Mouse (Mus musculus): Measurements from ENCODE around the gene Hcfc2. TPM values are rescaled to one million over a fixed set of nuclear protein-coding genes. Genes with fewer than 3 reads are reported as not detected.

Gene Hcfc2
- total RNA-seq, 4 experiments from 2014 or later: 25.4 to 33.2 (median 29.1) TPM

DNA sequence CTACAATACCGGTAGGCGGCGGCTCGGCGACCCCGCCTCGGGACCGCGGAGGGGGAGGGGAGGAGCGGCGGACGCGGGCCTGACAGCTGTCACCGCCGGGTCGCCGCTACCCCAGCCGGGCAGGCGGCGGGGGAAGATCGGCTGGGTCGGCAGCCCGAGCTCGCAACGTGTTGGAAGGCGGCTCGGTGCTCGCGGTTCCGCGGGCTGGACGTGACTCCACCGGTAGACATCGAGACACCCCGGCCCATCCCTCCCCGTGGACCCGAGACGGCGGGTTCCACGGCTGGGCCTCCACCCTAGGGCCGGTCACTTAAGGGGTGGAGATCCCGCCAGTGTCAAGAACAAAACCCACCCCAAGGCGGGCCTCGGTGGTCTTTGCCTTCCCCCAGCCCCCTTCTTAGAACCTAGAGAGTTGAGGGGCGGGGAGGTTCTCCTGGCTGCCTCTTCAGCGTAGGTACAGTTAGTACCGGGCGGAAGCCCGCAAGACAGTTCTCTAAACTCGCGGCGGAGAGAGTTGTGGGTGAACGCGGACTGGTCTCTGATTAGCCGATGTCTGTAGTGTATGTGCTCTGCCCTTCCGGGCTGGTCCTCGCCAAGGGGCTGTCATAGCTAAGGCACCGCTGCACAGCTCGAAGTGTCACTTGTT, 3.5 kb downstream of the Hcfc2 start:
- no peak for DNase-seq (ENCODE audit: low spot score in 2 of 2)

DNA sequence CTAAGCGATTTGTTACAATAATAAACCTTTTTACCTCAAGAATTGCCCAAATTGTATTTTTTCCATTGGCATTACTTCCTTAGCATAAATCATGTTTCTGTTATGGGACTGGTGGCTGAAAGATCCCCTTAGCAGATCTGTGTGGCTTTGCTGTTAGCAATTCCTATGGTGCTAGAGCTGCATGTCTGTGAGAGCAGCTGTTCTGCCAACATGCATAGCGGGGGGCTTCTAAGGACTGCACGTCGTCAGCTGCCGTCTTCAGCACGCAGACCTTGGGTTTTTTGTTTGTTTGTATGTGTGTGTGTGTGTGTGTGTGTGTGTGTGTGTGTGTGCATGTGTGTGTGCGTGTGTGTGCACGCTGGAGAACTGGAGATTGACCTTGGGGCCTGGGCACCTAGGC, 45.4 kb downstream of the Hcfc2 start:
- DNase-seq (ENCODE audit: low spot score in 2 of 2): no peak

DNA sequence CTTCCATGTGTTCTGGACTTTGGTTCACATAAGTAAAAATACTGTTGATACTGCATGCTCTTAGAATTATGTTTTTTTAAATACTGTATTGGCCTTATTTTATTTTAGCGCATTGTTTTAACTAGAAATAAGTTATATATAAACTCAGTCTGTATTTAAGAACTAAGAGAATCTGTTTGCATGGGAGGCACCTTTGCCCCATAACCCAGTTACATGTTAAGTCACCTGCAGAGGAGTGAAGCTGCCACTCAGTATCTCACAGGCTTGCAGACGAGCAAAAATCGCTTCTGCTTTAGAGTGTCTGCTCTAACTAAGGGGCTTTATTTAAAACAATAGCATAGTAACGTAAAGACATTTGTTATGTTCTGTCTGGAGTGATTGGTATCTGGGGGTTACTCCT, 45.9 kb downstream of the Hcfc2 start:
- no peak for DNase-seq (ENCODE audit: low spot score in 2 of 2)

DNA sequence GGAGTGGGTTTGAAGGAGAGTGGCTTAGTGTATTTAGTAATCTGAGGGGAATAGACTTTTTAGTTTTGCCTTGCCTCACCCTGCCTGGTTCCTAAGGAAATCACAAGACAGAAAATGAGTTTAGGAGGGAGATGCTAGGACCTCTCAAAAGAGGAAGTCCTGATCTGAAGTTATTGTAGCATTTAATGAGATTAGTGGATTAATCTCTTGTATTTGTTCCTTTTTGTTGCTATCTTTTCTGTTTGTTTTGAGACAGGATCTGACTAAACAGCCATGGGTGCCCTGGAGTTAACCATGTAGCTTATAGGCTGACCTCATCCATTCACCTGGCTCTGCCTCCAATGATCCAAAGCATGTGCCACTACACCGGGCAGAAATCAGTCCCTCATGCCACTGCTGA, 46.6 kb downstream of the Hcfc2 start:
- no peak for DNase-seq (ENCODE audit: low spot score in 2 of 2)

DNA sequence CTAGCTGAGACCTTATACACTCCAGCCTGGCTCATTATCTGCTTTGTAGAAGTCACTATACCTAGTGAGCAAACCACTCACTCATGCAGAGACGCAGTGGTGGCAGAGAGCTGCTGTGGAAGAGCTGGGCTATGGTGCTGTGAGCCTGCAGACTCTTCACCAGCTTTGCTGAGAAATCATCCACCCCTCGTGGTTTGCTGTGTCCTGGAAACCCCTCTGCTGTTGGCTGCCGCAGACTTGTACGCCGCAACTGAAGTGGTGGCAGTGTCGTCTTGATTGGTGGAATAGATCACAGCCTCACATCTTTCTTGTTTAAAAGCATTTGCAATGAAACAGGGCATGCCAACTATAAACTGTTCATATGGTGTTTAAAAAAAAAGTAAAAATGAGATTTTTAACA, 48.3 kb downstream of the Hcfc2 start:
- DNase-seq (ENCODE audit: low spot score in 2 of 2): no peak

DNA sequence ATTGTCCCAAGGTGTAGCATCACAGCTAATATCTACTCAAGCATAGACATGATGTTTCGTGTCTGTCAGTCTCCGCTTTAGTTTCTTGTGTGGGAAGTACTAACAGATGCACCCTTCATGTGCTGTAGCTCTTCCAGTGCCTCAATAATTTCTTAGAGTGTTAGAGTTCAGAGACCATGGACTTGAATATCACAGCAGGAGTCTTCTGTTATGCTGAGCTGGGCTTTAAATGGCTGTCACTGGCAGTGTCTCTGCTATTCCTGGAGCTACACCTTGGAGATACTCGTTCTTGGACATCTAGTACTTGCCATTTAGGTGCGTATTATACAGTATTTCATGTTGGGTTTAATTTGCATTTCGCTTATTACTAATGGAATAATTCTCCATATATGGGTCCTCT, 49.3 kb downstream of the Hcfc2 start:
- no peak for DNase-seq (ENCODE audit: low spot score in 2 of 2)

DNA sequence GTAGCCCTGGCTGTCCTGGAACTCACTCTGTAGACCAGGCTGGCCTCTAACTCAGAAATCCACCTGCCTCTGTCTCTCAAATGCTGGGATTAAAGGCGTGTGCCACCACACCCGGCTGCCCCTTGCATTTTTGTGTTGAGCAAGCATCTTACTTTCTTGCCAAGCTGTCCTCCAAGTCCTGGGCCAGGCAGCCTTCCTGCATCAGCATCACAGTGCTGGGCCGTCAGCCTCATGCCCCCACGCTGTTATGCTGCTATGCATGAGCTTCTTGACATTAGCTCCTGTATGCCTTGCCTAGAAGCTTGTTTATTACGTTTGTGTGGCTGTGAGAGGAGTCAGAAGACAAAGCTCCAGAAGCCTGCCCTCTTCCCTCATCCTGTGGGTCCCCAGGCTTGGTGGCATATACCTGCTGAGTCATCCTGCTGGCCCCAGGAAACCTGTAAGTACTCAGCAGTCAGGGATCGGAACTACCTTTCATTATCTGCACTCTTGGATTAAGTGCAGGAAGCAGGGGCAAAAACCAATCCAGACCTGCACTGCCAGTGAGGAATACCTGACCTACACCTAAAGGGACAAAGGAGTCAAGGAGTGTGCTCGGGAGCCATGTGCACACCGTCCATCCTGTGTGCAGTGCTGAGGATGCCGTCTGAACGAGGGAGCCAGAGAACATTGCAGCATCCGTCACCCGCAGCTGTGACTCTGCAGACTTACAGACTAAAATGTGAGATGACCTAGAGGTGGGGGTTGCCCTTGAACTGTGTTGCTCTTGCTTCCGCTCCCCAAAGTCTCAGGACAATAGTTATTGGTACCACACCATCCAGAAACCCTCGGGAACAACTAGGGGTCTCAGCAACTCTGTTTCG, 51.3 kb downstream of the Hcfc2 start:
- DNase-seq (ENCODE audit: low spot score in 2 of 2): no peak

DNA sequence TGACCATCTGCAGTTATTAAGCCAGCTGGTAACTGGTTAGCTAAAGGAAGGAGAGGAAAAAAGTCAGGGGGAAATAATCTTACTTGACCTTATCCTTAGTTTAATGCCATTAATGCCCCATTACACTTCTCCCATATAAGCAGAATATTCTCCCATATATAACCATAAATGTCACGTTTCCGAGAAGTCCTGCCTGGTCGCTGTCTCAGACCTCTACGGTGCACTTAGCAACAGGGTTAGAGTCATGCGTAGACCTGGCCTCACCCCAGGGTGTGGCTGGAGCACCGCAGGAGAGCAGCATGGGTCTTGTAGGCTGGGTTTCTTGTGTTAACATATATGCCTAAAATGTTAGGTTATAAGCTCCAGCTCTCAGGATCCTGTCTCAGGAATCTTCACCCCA, 54.8 kb downstream of the Hcfc2 start:
- no peak for DNase-seq (ENCODE audit: low spot score in 2 of 2)

DNA sequence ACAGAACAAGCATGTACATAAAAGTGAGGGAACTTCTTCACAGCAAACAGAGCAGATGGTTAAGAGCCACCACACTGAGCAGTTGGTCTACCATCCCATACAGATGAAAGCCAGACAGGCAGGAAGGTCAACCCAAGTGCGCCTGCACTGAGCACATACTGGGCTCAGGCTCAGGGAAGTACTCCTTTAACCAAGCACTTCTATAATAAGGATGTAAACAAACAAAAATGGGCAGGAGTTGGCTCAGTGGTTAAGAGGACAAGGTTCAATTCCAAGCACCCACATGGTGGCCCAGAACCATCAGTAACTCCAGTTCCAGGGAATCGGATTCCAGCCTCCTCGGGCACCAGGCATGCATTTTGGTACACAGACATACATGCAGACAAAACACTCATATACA, 57.0 kb downstream of the Hcfc2 start:
- DNase-seq (ENCODE audit: low spot score in 2 of 2): no peak

DNA sequence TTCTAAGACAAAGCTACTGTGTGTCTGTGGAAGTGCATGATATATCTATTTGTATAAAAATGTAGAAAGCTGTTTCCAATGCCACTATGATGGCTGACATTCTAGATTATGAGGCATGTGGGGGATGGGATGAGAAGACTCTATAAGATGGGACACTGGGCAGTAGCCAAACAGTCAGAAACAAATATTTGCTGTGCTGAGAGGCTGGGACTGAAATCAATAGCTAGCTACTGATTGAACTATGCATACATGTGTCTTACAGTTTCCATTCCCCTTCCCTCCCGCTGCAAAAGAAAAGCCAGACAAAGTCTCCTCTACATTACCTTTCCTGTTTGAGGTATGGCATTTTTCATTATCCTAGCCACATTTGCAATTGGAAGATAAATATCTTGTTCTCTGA, 58.7 kb downstream of the Hcfc2 start:
- no peak for DNase-seq (ENCODE audit: low spot score in 2 of 2)

DNA sequence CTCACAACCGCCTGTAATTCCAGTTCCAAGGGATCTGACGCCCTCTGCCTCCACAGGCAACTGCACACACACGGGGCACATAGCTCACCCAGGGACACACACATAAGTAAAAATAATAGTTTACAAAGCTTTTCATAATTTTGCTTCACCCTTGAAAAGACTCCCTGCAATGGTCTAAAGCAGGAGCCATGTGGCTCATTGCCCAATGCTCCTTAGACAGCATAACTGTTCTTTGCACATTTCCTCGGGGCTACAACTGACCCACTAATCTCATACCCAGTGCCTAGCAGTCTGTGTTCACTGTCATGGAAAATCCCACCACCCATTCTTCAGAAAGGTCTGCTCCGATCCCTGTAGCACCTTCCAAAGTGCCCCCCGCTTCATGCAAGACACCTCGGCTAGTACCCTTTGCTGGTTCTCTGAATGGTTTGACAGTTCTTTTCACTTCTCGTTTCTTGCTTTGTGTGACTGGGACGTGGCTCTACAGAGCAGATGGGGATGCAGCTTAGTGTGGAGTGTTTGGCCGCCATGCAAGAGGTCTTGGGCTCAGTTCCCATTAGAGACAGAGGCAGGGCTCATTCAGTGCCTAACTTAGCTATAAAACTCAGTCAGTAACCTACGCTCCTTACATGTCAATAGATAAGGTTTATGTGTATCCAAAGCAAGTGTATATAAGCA, 59.4 kb downstream of the Hcfc2 start:
- no peak for DNase-seq (ENCODE audit: low spot score in 2 of 2)

DNA sequence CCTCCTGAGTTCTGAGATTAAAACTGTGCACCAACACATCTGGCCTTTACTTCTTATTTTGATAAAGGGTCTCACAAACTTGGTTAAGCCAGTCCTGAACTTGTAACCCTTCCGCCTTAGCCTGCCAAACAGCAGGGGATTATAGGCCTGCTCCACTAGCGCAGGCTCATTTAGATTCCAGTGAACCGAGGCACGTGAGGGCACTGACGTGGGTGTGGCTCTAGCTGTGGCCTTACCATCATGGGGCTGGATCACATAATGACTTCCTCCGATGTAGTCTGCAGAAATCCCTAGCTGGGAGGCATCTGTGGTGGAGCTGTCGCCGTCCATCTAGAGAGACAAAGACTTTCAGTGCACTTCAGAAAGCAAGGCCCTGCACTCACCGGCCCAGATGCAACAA, 60.5 kb downstream of the Hcfc2 start:
- no peak for DNase-seq (ENCODE audit: low spot score in 2 of 2)

DNA sequence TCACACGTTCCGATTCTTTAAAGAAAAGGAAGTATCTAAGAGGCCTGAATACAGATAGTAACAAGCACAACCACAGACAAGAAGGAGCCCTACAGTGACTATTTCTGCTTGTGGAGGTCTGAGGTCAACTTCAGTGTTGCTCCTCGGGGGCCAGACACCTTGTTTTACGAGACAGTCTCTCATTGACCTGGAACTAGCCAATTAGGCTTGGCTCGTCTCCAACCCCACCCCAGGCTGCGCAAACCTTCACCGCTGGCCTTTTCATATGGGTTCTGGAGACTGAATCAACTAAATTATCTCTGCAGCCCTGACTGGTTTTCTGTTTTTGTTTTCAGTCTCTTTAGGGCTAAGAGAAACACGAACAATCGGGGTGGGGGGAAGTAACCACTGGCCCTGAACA, 61.4 kb downstream of the Hcfc2 start:
- DNase-seq (ENCODE audit: low spot score in 2 of 2): no peak

DNA sequence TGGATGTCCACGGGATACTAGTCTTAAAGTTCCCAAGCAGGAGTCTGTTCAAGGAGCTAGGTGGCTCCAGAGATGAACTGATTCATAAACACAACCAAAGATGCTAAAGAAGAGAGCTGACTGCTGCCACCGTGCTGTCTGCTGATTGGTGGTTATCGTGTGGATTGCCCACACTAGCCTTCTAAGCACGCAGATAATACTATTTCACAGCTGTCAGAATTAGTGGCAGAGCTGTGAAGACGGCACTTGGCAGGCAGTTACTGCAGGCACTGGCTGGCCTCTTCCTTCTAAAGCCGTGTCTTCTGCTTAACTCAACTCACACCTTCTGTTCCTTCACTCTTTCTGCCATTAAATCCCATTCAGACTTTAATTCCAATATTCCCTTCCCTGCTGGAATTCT, 62.4 kb downstream of the Hcfc2 start:
- DNase-seq (ENCODE audit: low spot score in 2 of 2): no peak

DNA sequence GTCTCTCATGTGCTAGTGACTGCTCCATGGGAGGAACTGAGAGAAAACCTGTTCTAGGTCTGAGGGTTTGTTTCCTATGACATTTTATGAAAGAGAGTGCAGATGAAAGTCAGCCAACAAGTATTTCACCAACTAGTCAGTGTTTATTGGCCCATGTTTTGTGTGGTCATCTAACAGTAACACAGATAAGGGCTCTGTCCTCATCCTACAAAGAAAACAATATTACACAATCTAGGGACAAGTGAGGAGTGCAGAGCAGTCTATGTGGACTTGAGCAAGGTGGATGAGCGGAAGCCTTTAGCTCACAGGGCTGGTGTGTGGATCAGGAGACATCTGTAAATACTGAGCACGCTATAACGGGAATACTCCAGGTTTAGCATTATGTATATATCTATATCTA, 62.9 kb downstream of the Hcfc2 start:
- no peak for DNase-seq (ENCODE audit: low spot score in 2 of 2)

DNA sequence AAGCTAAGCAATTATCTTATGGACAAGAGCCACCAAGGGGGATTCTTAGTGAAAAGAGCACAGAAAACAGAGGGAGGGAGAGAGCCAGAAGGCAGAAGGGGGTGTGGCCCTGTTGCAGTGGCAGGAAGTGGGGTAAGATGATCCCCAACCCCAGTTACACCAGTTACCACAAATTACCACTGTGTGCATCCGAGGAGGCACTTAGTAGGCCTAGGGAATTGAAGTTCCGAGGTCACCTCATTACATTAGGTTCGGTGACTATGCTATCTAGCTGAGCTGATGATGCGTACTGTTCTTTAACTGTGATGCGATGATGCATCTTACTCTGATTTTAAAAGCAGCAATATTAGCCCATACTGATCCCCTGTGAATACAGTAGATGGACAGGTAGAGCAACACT, 63.7 kb downstream of the Hcfc2 start:
- no peak for DNase-seq (ENCODE audit: low spot score in 2 of 2)

DNA sequence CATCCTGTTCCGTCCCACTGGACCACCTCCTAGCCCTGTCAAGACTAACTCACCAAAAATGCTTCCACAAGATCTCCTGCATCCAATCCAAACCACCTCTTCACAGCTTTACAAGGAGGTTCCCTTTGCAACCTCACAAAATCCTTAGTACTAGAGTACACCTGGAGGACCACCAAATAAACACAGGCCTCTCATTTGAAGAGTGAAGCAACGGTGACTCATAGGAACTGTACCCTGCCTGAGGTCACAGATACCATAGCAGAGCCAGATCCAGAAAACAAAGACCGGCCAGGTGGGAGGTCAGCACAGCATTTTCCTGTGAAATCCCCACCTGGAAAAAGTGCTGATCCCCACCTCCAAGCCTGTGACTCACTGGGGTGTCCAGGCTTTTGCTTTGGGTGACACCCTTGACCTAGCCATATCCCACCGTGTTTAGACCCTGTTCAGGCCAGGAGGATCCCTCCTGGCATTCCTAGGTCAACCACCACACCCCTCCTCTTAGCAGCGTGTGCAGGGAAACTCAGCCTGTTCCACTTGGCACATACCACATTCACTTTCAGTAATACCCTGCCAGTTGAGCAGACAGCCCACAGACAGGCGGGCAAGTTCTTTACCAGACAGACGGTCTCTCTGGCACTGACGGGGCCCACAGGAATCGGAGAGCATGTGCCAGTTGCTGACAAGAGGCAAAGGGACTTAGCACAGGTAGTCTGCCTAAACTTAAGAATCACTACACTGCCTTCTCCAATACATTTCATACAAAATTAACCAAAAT, 65.3 kb downstream of the Hcfc2 start:
- no peak for DNase-seq (ENCODE audit: low spot score in 2 of 2)

DNA sequence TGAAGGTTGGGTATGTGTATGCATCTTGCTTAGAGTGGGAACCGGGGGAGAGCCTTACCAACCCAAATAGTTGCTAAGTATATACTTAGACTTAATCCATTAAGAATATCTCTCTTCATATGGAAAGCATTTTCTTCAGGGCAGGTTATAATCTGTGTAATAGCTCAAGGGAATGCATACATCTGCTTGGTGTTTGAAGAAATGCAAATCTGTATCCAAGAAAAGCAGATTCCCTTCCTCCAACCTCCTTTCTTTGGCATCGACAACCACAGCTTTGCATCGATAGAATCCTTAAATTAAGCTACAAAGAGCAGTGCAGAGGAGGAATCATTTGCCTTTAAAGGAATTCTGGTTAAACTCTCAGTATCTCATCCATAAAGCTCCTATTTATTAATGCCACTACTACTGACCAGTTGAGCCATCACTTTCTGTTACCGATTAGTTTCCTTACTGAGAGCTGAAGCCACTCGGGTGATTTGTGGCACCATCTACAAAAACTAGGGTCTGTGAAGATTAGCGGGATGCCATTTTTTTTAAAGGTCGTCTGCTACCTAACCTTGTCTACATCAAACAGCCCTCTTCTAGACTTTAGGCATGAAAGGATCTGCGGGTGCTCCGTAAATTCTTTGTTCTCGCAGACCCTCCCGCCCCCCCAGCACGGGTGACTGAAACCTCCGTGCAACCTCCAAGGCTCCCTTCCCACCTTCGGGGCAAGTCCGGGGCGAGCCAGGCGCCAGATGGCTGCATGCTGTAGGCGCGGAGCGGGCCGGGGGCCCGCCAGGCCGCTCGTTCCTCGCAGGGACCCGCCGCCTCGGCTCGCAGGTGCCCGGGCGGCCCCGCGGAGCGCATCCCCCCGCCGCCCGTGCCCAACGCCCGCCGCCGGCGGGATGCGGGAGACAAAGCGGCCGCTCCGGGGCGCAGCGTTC, 67.1 kb downstream of the Hcfc2 start:
- DNase-seq (ENCODE audit: low spot score in 2 of 2): no peak

DNA sequence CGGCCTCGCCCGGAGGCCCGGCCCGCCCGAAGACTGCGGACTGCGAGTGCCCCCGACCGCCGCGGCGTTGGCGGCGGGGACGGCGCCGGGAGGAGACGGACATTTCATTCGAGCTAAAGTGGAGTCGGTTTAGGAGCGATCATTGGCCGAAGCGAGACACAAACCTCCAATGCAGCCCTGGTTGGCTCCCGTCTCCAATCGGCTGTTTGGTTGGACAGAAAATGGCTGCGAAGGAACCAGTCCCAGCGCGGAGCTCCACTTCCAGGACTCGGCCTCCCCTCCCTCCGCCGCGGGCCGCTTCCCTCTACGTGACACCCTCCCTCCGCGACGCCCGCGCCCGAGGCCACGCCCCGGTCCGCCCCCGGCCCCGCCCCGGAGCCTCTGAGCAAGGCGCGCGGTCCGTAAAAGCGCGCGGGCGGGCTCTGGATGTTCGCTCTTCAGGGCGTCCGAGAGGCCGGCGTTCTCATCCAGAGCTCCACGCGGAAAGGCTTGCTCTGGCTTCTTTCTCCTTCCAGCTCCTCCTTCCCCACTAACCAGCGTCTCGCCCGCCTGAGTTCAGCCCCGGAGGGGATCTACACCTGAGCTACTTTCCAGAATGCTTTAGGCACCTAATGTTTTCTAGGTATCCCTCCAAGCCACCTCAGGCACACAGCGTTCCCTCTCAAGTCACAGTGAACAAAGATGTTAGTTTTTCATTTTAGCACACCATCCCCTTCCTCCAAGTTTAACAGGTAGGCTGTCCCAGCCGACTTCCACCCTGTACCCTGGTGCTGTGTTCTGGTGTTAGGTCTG, 68.1 kb downstream of the Hcfc2 start, which contains the start of gene Nfyb:
TSS of gene Nfyb (minus strand) at position 305 of the 792 bp plus-strand sequence.
- peak; percentile 95 to 96 for DNase-seq (ENCODE audit: low spot score in 2 of 2)

DNA sequence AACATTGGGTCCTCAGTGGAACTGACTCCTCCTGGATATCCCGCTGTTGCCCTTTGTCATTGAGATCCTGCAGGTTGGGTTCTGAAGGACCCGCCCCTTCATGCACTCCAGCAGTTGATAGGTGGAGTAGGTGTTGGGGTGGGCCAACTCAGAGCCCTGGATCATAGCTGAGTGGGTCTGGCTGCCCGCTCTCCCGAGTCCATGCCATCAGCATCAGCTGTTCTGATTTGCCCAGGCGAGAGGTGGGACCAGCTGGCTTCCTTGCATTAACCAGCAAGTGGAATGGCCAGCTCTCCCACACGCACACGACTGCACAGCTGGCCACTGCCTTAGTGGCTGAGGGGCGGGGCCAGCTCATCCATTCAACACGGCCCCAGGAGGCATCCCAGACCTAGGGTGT, 72.9 kb downstream of the Hcfc2 start:
- DNase-seq (ENCODE audit: low spot score in 2 of 2): no peak

All from gastrocnemius, adult 8-10 months (tissue).